Mouse (Mus musculus) spleen, adult 2 months (tissue): ENCODE results near the gene Paqr4. TPM values are rescaled to one million over a fixed set of nuclear protein-coding genes. Genes with fewer than 3 reads are reported as not detected.
A peak's percentile ranks its signal among the peaks of the same experiment; 100 is the strongest.
"Not testable (repeated sequence)": the region's sequence is repeated elsewhere in the genome, so short reads cannot be mapped to it uniquely, and the experiment has no call there.

Experiments
- DNase-seq, 2 experiments: peaks; one replicate each; pipeline versions ENCODE4 v3.0.0 to v3.0.0-alpha.2; 2012 to 2021; ENCODE audit warnings: low spot score in 2 of 2, low read depth in 1 of 2
- H3K27ac ChIP-seq: fragments of 200-500 bp; 2 replicates; pipeline ENCODE4 v1.5.1; 2012; ENCODE audit warnings: low read length, inconsistent platforms; ENCODE audit not compliant: insufficient read depth
- H3K27me3 ChIP-seq: fragments of 200-500 bp; 2 replicates; pipeline ENCODE4 v1.6.1; 2012; ENCODE audit warnings: mild to moderate bottlenecking, moderate library complexity, low read length, inconsistent platforms; ENCODE audit not compliant: control insufficient read depth, insufficient read depth
- H3K36me3 ChIP-seq: fragments of 200-500 bp; 2 replicates; pipeline ENCODE4 v1.6.1; 2012; ENCODE audit warnings: mild to moderate bottlenecking, low read length, inconsistent platforms; ENCODE audit not compliant: control insufficient read depth, insufficient read depth
- H3K4me1 ChIP-seq: fragments of 200-500 bp; 2 replicates; pipeline ENCODE4 v1.6.1; 2011; ENCODE audit warnings: inconsistent platforms; ENCODE audit not compliant: control insufficient read depth, insufficient read depth, insufficient read length
- H3K4me3 ChIP-seq: fragments of 200-500 bp; 2 replicates; pipeline ENCODE4 v1.5.1; 2011; ENCODE audit warnings: mild to moderate bottlenecking, inconsistent platforms; ENCODE audit not compliant: insufficient read depth, insufficient read length; ENCODE audit errors: extremely low read depth
- CTCF ChIP-seq: fragments of 200-500 bp; IDR thresholded peaks from 2 replicates; pipeline ENCODE4 v1.5.1; 2011; ENCODE audit warnings: mild to moderate bottlenecking, inconsistent platforms; ENCODE audit not compliant: insufficient read depth, insufficient read length, insufficient replicate concordance; ENCODE audit errors: extremely low read depth
- POLR2A ChIP-seq: fragments of 200-500 bp; IDR thresholded peaks from 2 replicates; pipeline ENCODE4 v1.6.1; 2011; ENCODE audit warnings: low read depth, low read length, inconsistent platforms
- whole genome bisulfite sequencing: fragments of 180-500 bp; shearing (Covaris S2); methylation state at CpG from one replicate; pipeline ENCODE4 v1.1.7; 2018; 5-methylcytosine and 5-hydroxymethylcytosine counted together
- polyA plus RNA-seq: library from polyadenylated mRNA; depleted of rRNA; stranded (reverse); fragments of >200 nt; gene quantifications from 2 replicates; pipeline ENCODE4 v1.2.3, GENCODE M21; 2012

Paqr4 gene
- polyA plus RNA-seq, 1 experiment: 13.8 TPM

DNA sequence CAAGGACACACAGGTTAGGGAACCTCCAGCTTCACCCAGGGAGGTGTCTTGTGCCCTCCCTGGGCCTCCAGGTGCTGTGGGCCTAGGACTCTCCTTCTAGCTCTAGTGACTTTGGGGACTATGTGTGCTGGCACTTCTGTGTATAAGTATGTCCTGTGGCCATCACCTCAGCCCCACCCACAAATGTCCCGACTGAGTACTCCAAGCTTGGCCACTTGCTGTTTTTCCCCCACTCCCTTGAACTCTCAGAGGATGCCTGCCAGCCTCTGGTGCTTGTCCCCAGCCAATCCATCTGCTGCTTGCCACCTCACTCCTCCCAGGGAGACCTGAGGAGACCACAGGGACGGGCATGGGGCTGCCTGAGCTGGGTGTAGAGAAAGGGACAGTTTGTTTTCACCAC lies 37.8 kb upstream of the Paqr4 start:
- Histone ChIP-seq H3K4me3 (no peak overlapping the region), H3K36me3 (no peaks in the 10 kb centered on the region), H3K27ac (no peak overlapping the region), H3K27me3 (no peaks in the 10 kb centered on the region), H3K4me1 (peaks cover 4% of the 10 kb centered on the region; the same call in 1 of the 2 replicates)
- no peak for DNase-seq
- TF ChIP-seq CTCF: no peak
- no peak for TF ChIP-seq POLR2A
- 46% methylated on average over 2 of the region's 2 CpGs for WGBS

DNA sequence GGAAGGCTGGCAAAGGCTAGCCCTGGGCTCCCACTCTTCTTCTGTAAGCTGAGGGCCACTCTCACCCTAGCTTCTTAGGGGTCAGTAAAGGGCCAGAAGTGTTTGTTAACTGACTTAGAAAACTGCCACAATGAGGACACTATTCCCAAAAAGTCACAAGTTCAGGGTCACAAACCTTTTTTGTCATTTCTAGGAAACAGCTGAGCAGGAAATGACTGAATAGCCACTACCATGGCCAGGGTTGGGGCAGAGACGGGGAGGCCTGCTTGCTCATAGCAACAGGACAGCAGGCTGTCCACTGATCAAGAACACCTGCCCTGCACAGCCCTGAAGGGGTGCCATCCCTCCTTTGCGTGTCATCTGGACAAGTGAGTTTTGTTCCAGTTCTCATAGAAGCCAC lies 36.5 kb upstream of the Paqr4 start:
- Histone ChIP-seq H3K4me1 (peaks cover 4% of the 10 kb centered on the region; the same call in 1 of the 2 replicates), H3K27ac (no peak overlapping the region), H3K27me3 (no peaks in the 10 kb centered on the region), H3K4me3 (no peak overlapping the region), H3K36me3 (no peaks in the 10 kb centered on the region)
- no peak for TF ChIP-seq POLR2A
- no peak for TF ChIP-seq CTCF
- DNase-seq: no peak
- 75% methylated on average over 2 of the region's 2 CpGs for WGBS

DNA sequence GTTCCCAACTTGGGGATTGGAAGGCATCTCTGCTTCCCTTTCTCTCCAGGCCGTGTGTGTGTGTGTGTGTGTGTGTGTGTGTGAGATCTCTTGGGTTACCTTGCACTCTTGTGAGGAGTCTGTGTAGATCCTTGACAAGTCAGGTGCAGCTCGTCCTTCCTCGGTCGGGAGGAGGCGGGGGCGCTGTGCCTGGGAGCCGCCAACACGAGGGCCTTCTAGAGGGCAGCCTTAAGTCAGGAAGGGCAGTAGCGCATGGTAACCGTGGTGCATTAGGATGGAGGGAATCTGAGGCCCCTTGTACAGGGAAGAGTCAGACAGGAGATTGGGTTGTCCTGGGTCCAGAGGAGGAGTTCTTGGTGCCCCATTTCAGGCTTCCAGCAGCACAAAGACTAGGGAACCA lies 35.5 kb upstream of the Paqr4 start:
- H3K36me3 ChIP-seq: no peaks in the 10 kb centered on the region
- H3K4me3 ChIP-seq: no peak overlapping the region
- peaks cover 4% of the 10 kb centered on the region; the same call in 1 of the 2 replicates for H3K4me1 ChIP-seq
- DNase-seq: no peak
- H3K27me3 ChIP-seq: no peaks in the 10 kb centered on the region
- WGBS: 91% methylated on average over 10 of the region's 10 CpGs
- TF ChIP-seq POLR2A (no peak), CTCF (no peak)
- no peak overlapping the region for H3K27ac ChIP-seq

DNA sequence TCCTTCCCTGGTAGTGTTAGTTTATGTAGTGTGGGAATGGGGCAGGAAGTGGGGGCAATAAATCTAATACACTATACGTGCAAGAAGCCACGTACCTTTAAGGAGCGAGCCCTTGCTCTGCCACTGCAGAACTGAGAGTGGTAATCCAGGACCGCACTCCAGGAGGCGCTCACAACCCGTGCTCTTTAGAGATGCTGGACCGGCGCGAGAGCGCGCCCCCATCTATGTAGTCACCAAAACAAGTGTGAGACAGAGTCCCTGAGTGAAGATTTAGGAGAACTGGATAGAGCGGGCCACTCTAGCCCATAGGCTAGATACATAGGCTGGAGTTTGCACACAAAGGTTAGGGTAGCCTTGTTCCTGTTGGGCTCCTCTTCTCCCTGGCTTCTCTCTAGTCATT lies 33.4 kb upstream of the Paqr4 start:
- no peak overlapping the region for H3K4me3 ChIP-seq
- WGBS: 3% methylated on average over 12 of the region's 12 CpGs
- peak; percentile 93 for TF ChIP-seq CTCF
- TF ChIP-seq POLR2A: no peak
- H3K27ac ChIP-seq: no peak overlapping the region
- no peaks in the 10 kb centered on the region for H3K27me3 ChIP-seq
- peaks cover 4% of the 10 kb centered on the region; the same call in 1 of the 2 replicates for H3K4me1 ChIP-seq
- DNase-seq: peak; percentile 75 to 86
- no peaks in the 10 kb centered on the region for H3K36me3 ChIP-seq

DNA sequence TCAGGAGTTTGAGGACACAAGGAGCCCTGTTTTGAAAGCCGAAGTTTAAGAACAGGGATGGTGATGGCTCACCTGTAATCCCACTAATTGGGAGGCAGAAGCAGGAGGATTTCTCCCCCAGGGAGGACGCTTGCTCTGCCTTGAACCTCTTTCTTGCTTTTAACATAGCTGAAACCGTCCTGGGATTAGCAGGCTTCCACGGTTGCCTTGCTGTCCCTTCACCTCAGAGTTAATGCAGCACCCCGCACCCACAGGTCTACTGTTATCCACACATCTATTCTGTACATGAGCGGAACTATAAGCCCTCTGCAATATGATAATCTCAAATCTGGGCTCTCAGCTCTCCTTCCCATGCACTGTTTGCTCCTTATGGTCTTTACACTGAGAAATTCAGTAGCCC lies 33.0 kb upstream of the Paqr4 start:
- no peak overlapping the region for H3K27ac ChIP-seq
- DNase-seq: no peak
- H3K36me3 ChIP-seq: no peaks in the 10 kb centered on the region
- no peak overlapping the region for H3K4me3 ChIP-seq
- 72% methylated on average over 6 of the region's 6 CpGs for WGBS
- H3K27me3 ChIP-seq: no peaks in the 10 kb centered on the region
- H3K4me1 ChIP-seq: peaks cover 4% of the 10 kb centered on the region; the same call in 1 of the 2 replicates
- TF ChIP-seq CTCF: no peak

DNA sequence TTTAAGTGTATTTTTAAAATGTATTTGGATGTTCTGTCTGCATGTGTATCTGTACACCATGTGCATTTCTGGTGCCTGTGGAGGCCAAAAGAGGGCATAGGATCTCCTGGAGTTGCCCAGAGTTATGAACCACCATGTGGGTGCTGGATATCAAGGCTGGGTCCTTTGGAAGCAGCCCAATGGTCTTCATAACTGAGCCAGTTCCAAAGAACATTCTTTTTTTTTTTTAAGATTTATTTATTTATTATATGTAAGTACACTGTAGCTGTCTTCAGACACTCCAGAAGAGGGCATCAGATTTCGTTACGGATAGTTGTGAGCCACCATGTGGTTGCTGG lies 31.5 kb upstream of the Paqr4 start:
- not testable (repeated sequence) for H3K4me3 ChIP-seq, H3K27ac ChIP-seq, H3K4me1 ChIP-seq, H3K27me3 ChIP-seq, DNase-seq, H3K36me3 ChIP-seq
- 76% methylated on average over 2 of the region's 2 CpGs for WGBS

DNA sequence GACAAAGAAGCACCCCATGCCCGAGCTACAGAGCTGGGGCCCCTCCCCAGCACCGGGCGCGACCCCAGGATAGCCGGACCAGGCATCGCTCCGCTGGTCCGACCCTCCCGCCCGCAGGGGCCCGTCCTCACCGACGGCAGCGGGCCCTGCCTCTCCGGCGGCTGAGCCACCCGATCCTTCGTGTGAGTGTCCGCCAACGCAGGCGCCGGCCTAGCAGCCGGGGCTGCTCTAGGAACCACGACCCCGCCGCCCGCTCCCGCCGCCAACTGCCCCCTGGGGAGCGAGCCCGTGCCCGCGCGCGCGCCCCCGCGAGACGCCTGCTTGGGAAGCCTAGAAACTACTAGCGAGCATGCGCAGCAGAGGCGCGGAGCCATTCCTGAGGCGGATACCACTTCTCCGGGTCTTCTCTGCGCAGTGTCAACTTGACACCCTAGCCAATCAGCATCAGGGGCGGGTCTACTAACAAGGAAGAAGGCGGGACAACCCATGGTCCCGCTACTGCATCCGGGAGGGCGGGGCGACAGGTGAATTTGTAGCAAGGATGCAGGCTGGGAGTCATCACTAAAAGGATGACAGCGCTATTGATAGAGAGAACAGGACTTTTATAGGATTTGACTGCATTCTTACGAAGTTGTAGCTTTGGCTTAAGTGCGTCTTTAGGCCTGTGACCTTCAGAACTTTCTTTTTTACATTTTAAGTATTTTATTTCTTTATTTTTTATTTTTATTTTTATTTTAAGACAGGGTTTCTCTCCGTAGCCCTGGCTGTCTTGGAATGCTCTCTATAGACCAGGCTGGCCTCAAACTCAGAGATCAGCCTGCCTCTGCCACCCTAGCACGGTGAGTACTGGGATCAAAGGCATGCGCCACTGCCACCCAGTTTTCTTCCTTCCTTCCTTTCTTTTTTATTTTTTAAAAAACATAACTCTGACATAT lies 30.9 kb upstream of the Paqr4 start, which contains the start of gene Flywch1:
Gene Flywch1 (minus strand): TSS at position 319 of the 935 bp plus-strand sequence.
- TF ChIP-seq CTCF (no peak), POLR2A (peak; percentile 67)
- H3K36me3 ChIP-seq: no peaks in the 10 kb centered on the region
- peak; percentile 96 to 97 for DNase-seq
- H3K27me3 ChIP-seq: no peaks in the 10 kb centered on the region
- WGBS: 4% methylated on average over 58 of the region's 58 CpGs
- H3K4me3 ChIP-seq: peak within 1 kb of the TSS; percentile 75
- H3K27ac ChIP-seq: peak within 1 kb of the TSS; percentile 15; the same call in 1 of the 2 replicates
- H3K4me1 ChIP-seq: no peaks in the 10 kb centered on the region
